Mouse (Mus musculus): ENCODE measurements at regions not wholly inside any gene's neighbourhood (a gene's known extent, or its start where the extent isn't known, plus 50 kb on each side); places are given as distances from the start of the nearest gene placed in this dataset.

GRCm38 (mm10) chr16:95896126-95896525 is 94.6 kb downstream of the Psmg1 start:
- H3K27me3 ChIP-seq (ENCODE audit: control insufficient read depth, insufficient read depth, low read length), result no peaks in the 10 kb centered on the region
- H3K9ac ChIP-seq, result no peak overlapping the region
- WGBS, result 73% methylated on average over 6 of the region's 6 CpGs
- no peaks in the 10 kb centered on the region for H3K9me3 ChIP-seq (ENCODE audit: control insufficient read depth, low read length)
- DNase-seq (ENCODE audit: low spot score), result no peak
- H3K4me1 ChIP-seq (replicated peaks; ENCODE audit: control insufficient read depth, insufficient read depth, low read length), result no peaks in the 10 kb centered on the region
- H3K4me3 ChIP-seq (replicated peaks; ENCODE audit: low read length), result no peak overlapping the region
- H3K27ac ChIP-seq, result no peak overlapping the region
- no peak overlapping the region for H3K4me2 ChIP-seq (replicated peaks)
- ATAC-seq (ENCODE audit: low FRiP score), result no peak
- no peaks in the 10 kb centered on the region for H3K36me3 ChIP-seq (replicated peaks; ENCODE audit: control insufficient read depth, insufficient read depth)

DNA sequence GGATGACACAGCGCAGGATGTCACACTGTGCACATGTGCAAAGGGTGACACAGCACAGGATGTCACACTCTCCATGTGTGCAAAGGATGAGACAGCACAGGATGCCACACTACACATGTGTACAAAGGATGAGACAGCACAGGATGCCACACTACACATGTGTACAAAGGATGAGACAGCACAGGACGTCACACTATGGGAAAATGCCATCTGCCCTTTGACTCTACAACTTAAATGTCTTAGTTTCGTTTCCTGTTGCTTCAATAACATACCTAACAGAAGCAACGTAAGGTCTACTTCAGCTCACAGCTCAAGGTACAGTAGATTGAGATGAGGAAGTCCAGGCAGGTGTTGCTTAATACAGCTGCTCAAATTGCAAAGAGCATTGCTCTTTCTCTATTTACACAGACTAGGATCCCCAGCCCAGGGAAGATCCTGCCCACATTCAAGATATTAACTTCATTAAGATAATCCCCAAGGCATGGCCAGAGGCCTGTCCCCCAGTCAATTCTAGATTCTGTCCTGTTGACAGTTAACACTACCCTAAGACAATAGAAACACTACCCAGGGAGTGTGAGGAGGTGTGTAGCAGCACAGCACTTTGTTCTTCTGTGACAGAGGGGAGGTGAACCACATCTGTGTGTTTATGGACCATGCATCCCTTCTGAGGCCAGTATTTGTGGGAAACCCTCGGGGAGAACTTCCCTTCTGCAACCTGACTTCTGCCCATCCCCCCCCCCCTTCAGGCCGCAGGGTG is 97.0 kb downstream of the Psmg1 start:
- Histone ChIP-seq H3K9ac (no peak overlapping the region), H3K4me2 (replicated peaks) (no peak overlapping the region), H3K4me3 (replicated peaks; ENCODE audit: low read length) (no peak overlapping the region), H3K27me3 (ENCODE audit: control insufficient read depth, insufficient read depth, low read length) (no peaks in the 10 kb centered on the region), H3K27ac (no peak overlapping the region), H3K36me3 (replicated peaks; ENCODE audit: control insufficient read depth, insufficient read depth) (no peaks in the 10 kb centered on the region), H3K9me3 (ENCODE audit: control insufficient read depth, low read length) (no peaks in the 10 kb centered on the region), H3K4me1 (replicated peaks; ENCODE audit: control insufficient read depth, insufficient read depth, low read length) (no peaks in the 10 kb centered on the region)
- 79% methylated on average over 6 of the region's 6 CpGs for WGBS
- ATAC-seq (ENCODE audit: low FRiP score), result no peak
- no peak for DNase-seq (ENCODE audit: low spot score)

DNA sequence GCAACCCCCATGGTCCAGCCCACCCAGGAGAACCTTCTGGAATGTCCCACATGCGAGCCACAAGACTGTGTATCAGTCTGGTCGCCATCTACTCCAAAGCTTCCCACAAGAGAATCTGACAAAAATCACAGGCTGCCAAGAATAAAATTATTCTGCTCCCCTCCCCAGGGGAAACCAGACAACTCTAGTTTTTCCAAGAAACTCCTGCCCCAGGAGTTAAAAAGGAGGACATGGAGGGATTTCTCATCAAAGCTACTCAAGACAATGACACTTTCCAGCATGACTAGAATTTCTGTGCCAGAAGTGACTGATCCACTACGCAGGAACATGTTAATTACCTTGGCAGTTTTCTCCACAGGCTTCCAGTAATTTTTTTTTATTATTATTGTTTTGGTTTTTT is 98.4 kb downstream of the Psmg1 start:
- no peaks in the 10 kb centered on the region for H3K27me3 ChIP-seq (ENCODE audit: control insufficient read depth, insufficient read depth, low read length)
- no peak overlapping the region for H3K4me2 ChIP-seq (replicated peaks)
- no peak overlapping the region for H3K9ac ChIP-seq
- H3K4me1 ChIP-seq (replicated peaks; ENCODE audit: control insufficient read depth, insufficient read depth, low read length), result no peaks in the 10 kb centered on the region
- no peaks in the 10 kb centered on the region for H3K9me3 ChIP-seq (ENCODE audit: control insufficient read depth, low read length)
- 73% methylated on average over 3 of the region's 3 CpGs for WGBS
- DNase-seq (ENCODE audit: low spot score), result no peak
- ATAC-seq (ENCODE audit: low FRiP score), result no peak
- H3K4me3 ChIP-seq (replicated peaks; ENCODE audit: low read length), result no peak overlapping the region
- no peaks in the 10 kb centered on the region for H3K36me3 ChIP-seq (replicated peaks; ENCODE audit: control insufficient read depth, insufficient read depth)
- H3K27ac ChIP-seq, result no peak overlapping the region

DNA sequence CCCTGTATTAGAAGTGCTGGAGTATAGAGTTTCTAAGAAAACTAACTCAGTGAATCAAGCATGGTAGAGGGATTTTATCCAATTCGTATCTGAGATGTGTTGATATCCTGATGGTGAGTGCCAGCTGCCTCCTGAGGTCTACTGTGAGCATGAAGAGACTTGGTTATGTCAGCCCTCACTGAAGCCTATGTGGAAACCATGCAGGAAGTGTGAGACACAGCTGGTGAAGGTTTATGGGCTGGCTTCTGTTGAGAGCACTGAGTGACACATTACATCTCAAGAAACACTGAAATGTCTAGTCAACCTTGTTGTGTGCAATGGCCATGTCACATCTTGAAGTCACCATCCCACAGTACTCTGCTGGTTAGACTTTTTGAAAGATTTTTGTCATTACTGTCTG is 104.6 kb downstream of the Psmg1 start:
- Histone ChIP-seq H3K36me3 (replicated peaks; ENCODE audit: control insufficient read depth, insufficient read depth) (no peaks in the 10 kb centered on the region), H3K4me1 (replicated peaks; ENCODE audit: control insufficient read depth, insufficient read depth, low read length) (no peaks in the 10 kb centered on the region), H3K27ac (no peak overlapping the region), H3K9ac (no peak overlapping the region), H3K27me3 (ENCODE audit: control insufficient read depth, insufficient read depth, low read length) (no peaks in the 10 kb centered on the region), H3K4me3 (replicated peaks; ENCODE audit: low read length) (no peak overlapping the region), H3K9me3 (ENCODE audit: control insufficient read depth, low read length) (no peaks in the 10 kb centered on the region), H3K4me2 (replicated peaks) (no peak overlapping the region)
- DNase-seq (ENCODE audit: low spot score) (no peak), ATAC-seq (ENCODE audit: low FRiP score) (no peak)
- whole genome bisulfite sequencing, result 88% methylated on average over 1 of the region's 1 CpGs

- no peak overlapping the region for H3K4me3 ChIP-seq (replicated peaks; ENCODE audit: low read length)
- no peaks in the 10 kb centered on the region for H3K4me1 ChIP-seq (replicated peaks; ENCODE audit: control insufficient read depth, insufficient read depth, low read length)
- H3K4me2 ChIP-seq (replicated peaks), result no peak overlapping the region
- H3K9ac ChIP-seq, result no peak overlapping the region
- no peak overlapping the region for H3K27ac ChIP-seq
- no peak for DNase-seq (ENCODE audit: low spot score)
- no peaks in the 10 kb centered on the region for H3K9me3 ChIP-seq (ENCODE audit: control insufficient read depth, low read length)
- 95% methylated on average over 4 of the region's 4 CpGs for WGBS
- H3K36me3 ChIP-seq (replicated peaks; ENCODE audit: control insufficient read depth, insufficient read depth), result no peaks in the 10 kb centered on the region
- ATAC-seq (ENCODE audit: low FRiP score), result no peak
- no peaks in the 10 kb centered on the region for H3K27me3 ChIP-seq (ENCODE audit: control insufficient read depth, insufficient read depth, low read length)
Observed at GRCm38 (mm10) chr16:95873297-95873696, 117.5 kb downstream of the Psmg1 start.

GRCm38 (mm10) chr16:95872436-95872835 is 118.3 kb downstream of the Psmg1 start:
- Histone ChIP-seq H3K9me3 (ENCODE audit: control insufficient read depth, low read length) (no peaks in the 10 kb centered on the region), H3K4me2 (replicated peaks) (no peak overlapping the region), H3K27me3 (ENCODE audit: control insufficient read depth, insufficient read depth, low read length) (no peaks in the 10 kb centered on the region), H3K4me3 (replicated peaks; ENCODE audit: low read length) (no peak overlapping the region), H3K27ac (no peak overlapping the region), H3K36me3 (replicated peaks; ENCODE audit: control insufficient read depth, insufficient read depth) (no peaks in the 10 kb centered on the region), H3K4me1 (replicated peaks; ENCODE audit: control insufficient read depth, insufficient read depth, low read length) (no peaks in the 10 kb centered on the region), H3K9ac (no peak overlapping the region)
- no peak for DNase-seq (ENCODE audit: low spot score)
- 76% methylated on average over 3 of the region's 3 CpGs for WGBS
- ATAC-seq (ENCODE audit: low FRiP score), result no peak

- no peaks in the 10 kb centered on the region for H3K9me3 ChIP-seq (ENCODE audit: control insufficient read depth, low read length)
- 92% methylated on average over 2 of the region's 2 CpGs for WGBS
- H3K27ac ChIP-seq, result no peak overlapping the region
- no peaks in the 10 kb centered on the region for H3K4me1 ChIP-seq (replicated peaks; ENCODE audit: control insufficient read depth, insufficient read depth, low read length)
- H3K9ac ChIP-seq, result no peak overlapping the region
- ATAC-seq (ENCODE audit: low FRiP score), result no peak
- H3K4me3 ChIP-seq (replicated peaks; ENCODE audit: low read length), result no peak overlapping the region
- no peaks in the 10 kb centered on the region for H3K36me3 ChIP-seq (replicated peaks; ENCODE audit: control insufficient read depth, insufficient read depth)
- DNase-seq (ENCODE audit: low spot score), result no peak
- H3K4me2 ChIP-seq (replicated peaks), result no peak overlapping the region
- no peaks in the 10 kb centered on the region for H3K27me3 ChIP-seq (ENCODE audit: control insufficient read depth, insufficient read depth, low read length)
Observed at GRCm38 (mm10) chr16:95870291-95870690, 120.5 kb downstream of the Psmg1 start.

DNA sequence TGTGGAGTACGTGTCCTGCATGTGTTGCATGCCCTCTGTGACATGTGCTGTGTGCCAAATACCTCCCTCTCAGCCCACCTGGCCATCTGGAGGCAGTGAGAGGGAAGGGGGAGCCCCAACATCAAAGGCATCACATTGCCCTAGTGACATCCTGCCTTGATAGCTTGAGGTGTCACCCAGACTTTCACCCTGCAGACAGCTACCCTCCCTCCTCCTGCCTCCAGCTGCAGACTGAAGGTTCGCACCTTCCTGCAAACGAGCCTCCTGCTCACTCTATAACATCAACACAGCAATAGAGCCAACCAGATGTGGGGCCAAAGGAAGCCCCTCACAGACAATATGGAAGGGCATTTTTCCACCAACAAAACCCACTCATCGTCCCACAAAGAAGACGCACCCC is 121.3 kb downstream of the Psmg1 start:
- DNase-seq (ENCODE audit: low spot score) (no peak), ATAC-seq (ENCODE audit: low FRiP score) (no peak)
- H3K36me3 ChIP-seq (replicated peaks; ENCODE audit: control insufficient read depth, insufficient read depth), result no peaks in the 10 kb centered on the region
- no peaks in the 10 kb centered on the region for H3K4me1 ChIP-seq (replicated peaks; ENCODE audit: control insufficient read depth, insufficient read depth, low read length)
- H3K4me2 ChIP-seq (replicated peaks), result no peak overlapping the region
- H3K27me3 ChIP-seq (ENCODE audit: control insufficient read depth, insufficient read depth, low read length), result no peaks in the 10 kb centered on the region
- H3K27ac ChIP-seq, result no peak overlapping the region
- H3K4me3 ChIP-seq (replicated peaks; ENCODE audit: low read length), result no peak overlapping the region
- H3K9me3 ChIP-seq (ENCODE audit: control insufficient read depth, low read length), result no peaks in the 10 kb centered on the region
- 75% methylated on average over 5 of the region's 5 CpGs for WGBS
- no peak overlapping the region for H3K9ac ChIP-seq

- no peaks in the 10 kb centered on the region for H3K4me1 ChIP-seq (replicated peaks; ENCODE audit: control insufficient read depth, insufficient read depth, low read length)
- DNase-seq (ENCODE audit: low spot score), result no peak
- 85% methylated on average over 1 of the region's 1 CpGs for WGBS
- no peaks in the 10 kb centered on the region for H3K9me3 ChIP-seq (ENCODE audit: control insufficient read depth, low read length)
- no peak for ATAC-seq (ENCODE audit: low FRiP score)
- no peak overlapping the region for H3K9ac ChIP-seq
- H3K4me3 ChIP-seq (replicated peaks; ENCODE audit: low read length), result no peak overlapping the region
- no peak overlapping the region for H3K4me2 ChIP-seq (replicated peaks)
- no peak overlapping the region for H3K27ac ChIP-seq
- H3K27me3 ChIP-seq (ENCODE audit: control insufficient read depth, insufficient read depth, low read length), result no peaks in the 10 kb centered on the region
- H3K36me3 ChIP-seq (replicated peaks; ENCODE audit: control insufficient read depth, insufficient read depth), result no peaks in the 10 kb centered on the region
Observed at GRCm38 (mm10) chr16:95868896-95869295, 121.9 kb downstream of the Psmg1 start.

DNA sequence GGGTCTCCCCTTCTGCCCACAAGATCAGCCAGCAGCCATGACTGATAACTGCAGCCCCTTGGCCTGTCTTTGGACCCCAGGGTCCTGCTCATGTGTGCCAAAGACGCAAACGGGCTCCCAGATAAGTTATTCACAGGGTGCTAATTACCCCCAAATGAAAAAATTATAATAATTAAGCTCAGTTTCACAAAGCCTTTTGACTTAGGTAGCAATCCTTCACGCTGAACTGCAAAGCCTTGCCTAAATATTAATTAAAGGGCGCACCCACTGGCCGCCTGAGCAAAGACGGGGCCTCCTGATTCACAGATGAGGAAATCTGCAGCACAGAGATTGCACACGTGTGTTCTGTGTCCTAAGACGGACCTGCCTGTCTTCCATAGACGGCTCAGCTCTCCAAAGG is 123.2 kb downstream of the Psmg1 start:
- no peak for ATAC-seq (ENCODE audit: low FRiP score)
- no peak overlapping the region for H3K4me3 ChIP-seq (replicated peaks; ENCODE audit: low read length)
- H3K27me3 ChIP-seq (ENCODE audit: control insufficient read depth, insufficient read depth, low read length), result no peaks in the 10 kb centered on the region
- H3K4me2 ChIP-seq (replicated peaks), result no peak overlapping the region
- DNase-seq (ENCODE audit: low spot score), result no peak
- no peaks in the 10 kb centered on the region for H3K36me3 ChIP-seq (replicated peaks; ENCODE audit: control insufficient read depth, insufficient read depth)
- WGBS, result 79% methylated on average over 9 of the region's 9 CpGs
- H3K9ac ChIP-seq, result no peak overlapping the region
- H3K27ac ChIP-seq, result no peak overlapping the region
- no peaks in the 10 kb centered on the region for H3K4me1 ChIP-seq (replicated peaks; ENCODE audit: control insufficient read depth, insufficient read depth, low read length)
- no peaks in the 10 kb centered on the region for H3K9me3 ChIP-seq (ENCODE audit: control insufficient read depth, low read length)

Measured in hindbrain, embryonic 14.5 days (tissue).